In the genomic region with DNA sequence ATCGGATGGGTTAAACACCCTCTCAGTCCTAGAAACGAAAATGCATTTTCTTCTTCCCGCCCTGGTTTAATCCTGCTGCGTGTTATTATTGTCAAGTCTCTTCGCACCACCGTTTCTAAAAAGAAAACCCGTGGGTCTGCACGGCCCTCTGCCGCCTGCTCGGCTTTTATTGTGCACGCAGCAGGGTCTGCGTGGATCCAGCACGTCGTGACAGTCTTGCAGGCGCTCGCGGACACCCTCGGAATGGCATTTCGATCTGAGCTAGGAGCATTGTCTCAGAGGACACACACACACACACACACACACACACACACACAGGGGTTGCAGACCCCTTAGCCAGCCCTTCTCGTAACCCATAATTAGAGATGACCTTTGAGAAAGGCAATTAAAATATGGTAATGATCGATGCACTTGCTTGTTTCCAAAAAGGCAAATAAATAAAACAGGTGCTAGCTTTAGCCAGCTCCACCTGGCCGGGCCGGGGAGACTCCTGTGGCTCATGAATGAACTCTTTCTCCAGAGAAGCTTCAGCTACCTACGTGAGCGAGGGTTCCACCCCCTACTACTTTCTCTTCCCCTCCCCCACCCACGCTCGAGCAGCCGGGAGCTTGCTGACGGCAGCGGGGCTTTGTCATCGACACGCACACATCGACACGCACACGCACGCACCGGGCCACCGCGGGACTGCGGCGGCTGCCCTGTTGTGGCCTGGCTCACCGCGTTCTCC, we compare ENCODE assay signal across 8 mouse cellular contexts. TPM values are rescaled to one million over a fixed set of nuclear protein-coding genes. Genes with fewer than 3 reads are reported as not detected.
DNase-seq lines count a peak whose midpoint lies in the region; ATAC-seq and TF ChIP-seq lines count a peak whose summit lies in the region.

No protein-coding gene starts in this region.

- no peaks in the 10 kb centered on the region for H3K27me3 ChIP-seq in lung, postnatal 0 days (replicated peaks; ENCODE audit: insufficient read depth, low read length)
- peaks cover 8% of the 10 kb centered on the region; the same call in 1 of the 2 replicates for H3K27me3 ChIP-seq in heart, postnatal 0 days (ENCODE audit: control insufficient read depth, insufficient read depth, low read length)
- peaks cover 88% of the 10 kb centered on the region for H3K27me3 ChIP-seq in liver, embryonic 12.5 days (replicated peaks)
- H3K27me3 ChIP-seq in small intestine, adult 2 months (ENCODE audit: control insufficient read depth, insufficient read depth, low read length): no peaks in the 10 kb centered on the region

- peak; percentile 41 to 59 for DNase-seq in adrenal gland, adult (ENCODE audit: inconsistent age in 2 of 2, low spot score in 1 of 2)
- no peak for DNase-seq in adrenal gland, postnatal 10 days
- DNase-seq in lung, postnatal 0 days (ENCODE audit: low spot score): no peak
- DNase-seq in lung, postnatal 10 days: no peak
- DNase-seq in heart, postnatal 0 days (ENCODE audit: low spot score): no peak
- DNase-seq in layer of hippocampus, adult 9-11 months: no peak

- no peak for TF ChIP-seq POLR2A in small intestine, adult 2 months (IDR thresholded peaks at IDR 0.05; ENCODE audit: low read depth, low read length)

- 14% methylated on average over 43 of the region's 43 CpGs for WGBS in lung, postnatal 0 days
- WGBS in heart, postnatal 0 days: 12% methylated on average over 43 of the region's 43 CpGs
- 8% methylated on average over 39 of the region's 43 CpGs for WGBS in liver, embryonic 12.5 days (ENCODE audit: insufficient replicate concordance)
- WGBS in small intestine, adult 2 months: 16% methylated on average over 43 of the region's 43 CpGs

- H3K36me3 ChIP-seq in lung, postnatal 0 days (ENCODE audit: insufficient read depth, low read length): no peaks in the 10 kb centered on the region
- H3K36me3 ChIP-seq in heart, postnatal 0 days (replicated peaks; ENCODE audit: control insufficient read depth, insufficient read depth, low read length): no peaks in the 10 kb centered on the region
- no peaks in the 10 kb centered on the region for H3K36me3 ChIP-seq in liver, embryonic 12.5 days
- no peaks in the 10 kb centered on the region for H3K36me3 ChIP-seq in small intestine, adult 2 months (ENCODE audit: control insufficient read depth, insufficient read depth, low read length)

- H3K9me3 ChIP-seq in lung, postnatal 0 days (ENCODE audit: low read length): no peaks in the 10 kb centered on the region
- no peaks in the 10 kb centered on the region for H3K9me3 ChIP-seq in heart, postnatal 0 days (replicated peaks; ENCODE audit: control insufficient read depth, low read length)
- no peaks in the 10 kb centered on the region for H3K9me3 ChIP-seq in liver, embryonic 12.5 days (replicated peaks)

- H3K27ac ChIP-seq in lung, postnatal 0 days (ENCODE audit: low read length): no peak overlapping the region
- no peak overlapping the region for H3K27ac ChIP-seq in heart, postnatal 0 days (ENCODE audit: low read depth)
- H3K27ac ChIP-seq in liver, embryonic 12.5 days: no peak overlapping the region
- no peak overlapping the region for H3K27ac ChIP-seq in small intestine, adult 2 months (ENCODE audit: insufficient read depth, low read depth, low read length)

- ATAC-seq in lung, postnatal 0 days: peak; percentile 20; the same call in 1 of the 2 replicates
- ATAC-seq in heart, postnatal 0 days (ENCODE audit: insufficient read depth, low read depth): 0 out of 2 replicates have a peak, but pooled peaks have one; percentile 26
- no peak for ATAC-seq in liver, embryonic 12.5 days

- H3K4me1 ChIP-seq in lung, postnatal 0 days (ENCODE audit: insufficient read depth, low read depth, low read length): no peaks in the 10 kb centered on the region
- H3K4me1 ChIP-seq in heart, postnatal 0 days (ENCODE audit: control insufficient read depth, insufficient read depth): peaks cover 13% of the 10 kb centered on the region; the same call in 1 of the 2 replicates
- H3K4me1 ChIP-seq in liver, embryonic 12.5 days: peaks cover 30% of the 10 kb centered on the region
- H3K4me1 ChIP-seq in small intestine, adult 2 months (ENCODE audit: control insufficient read depth, insufficient read depth, insufficient read length, low read length): peaks cover 6% of the 10 kb centered on the region; the same call in 1 of the 2 replicates

- peak overlapping the region; percentile 17; the same call in 1 of the 2 replicates for H3K4me3 ChIP-seq in lung, postnatal 0 days (ENCODE audit: low read depth, low read length)
- peak overlapping the region; percentile 36 for H3K4me3 ChIP-seq in heart, postnatal 0 days (ENCODE audit: low read depth, low read length)
- peak overlapping the region; percentile 48 for H3K4me3 ChIP-seq in liver, embryonic 12.5 days
- H3K4me3 ChIP-seq in small intestine, adult 2 months (ENCODE audit: low read depth, low read length): peak overlapping the region; percentile 46

- H3K4me2 ChIP-seq in lung, postnatal 0 days (replicated peaks; ENCODE audit: low read depth, low read length): peak overlapping the region; percentile 53
- H3K4me2 ChIP-seq in heart, postnatal 0 days (ENCODE audit: low read depth, low read length): peak overlapping the region; percentile 62
- H3K4me2 ChIP-seq in liver, embryonic 12.5 days: peak overlapping the region; percentile 75

- no peak overlapping the region for H3K9ac ChIP-seq in lung, postnatal 0 days (replicated peaks; ENCODE audit: low read depth)
- no peak overlapping the region; the same call in 1 of the 2 replicates for H3K9ac ChIP-seq in heart, postnatal 0 days (replicated peaks; ENCODE audit: low read depth, low read length)
- H3K9ac ChIP-seq in liver, embryonic 12.5 days: peak overlapping the region; percentile 27; the same call in 1 of the 2 replicates

- TF ChIP-seq EP300 in lung, postnatal 0 days (IDR thresholded peaks at IDR 0.05): no peak
- TF ChIP-seq EP300 in heart, postnatal 0 days (IDR thresholded peaks at IDR 0.05; ENCODE audit: low read depth): no peak

- TF ChIP-seq CTCF in lung, postnatal 0 days (IDR thresholded peaks at IDR 0.05): no peak
- TF ChIP-seq CTCF in heart, postnatal 0 days (IDR thresholded peaks at IDR 0.05; ENCODE audit: low read depth): no peak
- TF ChIP-seq CTCF in small intestine, adult 2 months (IDR thresholded peaks at IDR 0.05; ENCODE audit: extremely low read depth, insufficient read length, insufficient replicate concordance, low read depth, low read length): no peak

RNA-seq across cellular contexts. Expression of a gene that starts 8.7 kb away (rescaled TPM):
- 10 to 100 TPM; 21.1 to 23.3 TPM for total RNA-seq in adrenal gland, postnatal 10 days (2021)
- 8.2 and 12.0 TPM in 2 replicates for polyA plus RNA-seq in lung, postnatal 0 days (2015; fragmentation: Nextera tagmentation; extraction: Ambion mirVana)
- total RNA-seq in heart, postnatal 0 days (2014; rRNA removed; ENCODE audit: low replicate concordance): 25.7 and 35.5 TPM in 2 replicates
- polyA plus RNA-seq in heart, postnatal 0 days (2015; fragmentation: Nextera tagmentation; extraction: Ambion mirVana): 8.9 and 10.1 TPM in 2 replicates
- polyA plus RNA-seq in liver, embryonic 12.5 days (2016; fragmentation: Nextera tagmentation; extraction: Ambion mirVana): 7.9 and 8.4 TPM in 2 replicates
- 4.5 and 5.5 TPM in 2 replicates for polyA plus RNA-seq in small intestine, adult 2 months (2012; rRNA removed)

Comparison
In these comparisons a context has a peak if more than half of its experiments do, and no peak if none do; other contexts are left out.
1. DNase-seq: peak in adrenal gland, adult (2 of 2); none in adrenal gland, postnatal 10 days (single experiment), lung, postnatal 0 days (single experiment), lung, postnatal 10 days (single experiment), heart, postnatal 0 days (single experiment) and layer of hippocampus, adult 9-11 months (single experiment).
2. Peak in every context shown above with its lines, with median percentiles within 50 percentile points of each other: H3K4me2 ChIP-seq and H3K4me3 ChIP-seq.